Mouse (Mus musculus) spleen, postnatal 4 days (tissue): ENCODE results near the gene Ero1l.

Experiments
- DNase-seq, 2 experiments: peaks; one replicate each; pipeline ENCODE4 v3.0.0; 2022; ENCODE audit warnings: low spot score in 2 of 2

Ero1l gene

GRCm38 (mm10) chr14:45305852-45306251, 12.7 kb downstream of the Ero1l start:
- DNase-seq: no peak

DNA sequence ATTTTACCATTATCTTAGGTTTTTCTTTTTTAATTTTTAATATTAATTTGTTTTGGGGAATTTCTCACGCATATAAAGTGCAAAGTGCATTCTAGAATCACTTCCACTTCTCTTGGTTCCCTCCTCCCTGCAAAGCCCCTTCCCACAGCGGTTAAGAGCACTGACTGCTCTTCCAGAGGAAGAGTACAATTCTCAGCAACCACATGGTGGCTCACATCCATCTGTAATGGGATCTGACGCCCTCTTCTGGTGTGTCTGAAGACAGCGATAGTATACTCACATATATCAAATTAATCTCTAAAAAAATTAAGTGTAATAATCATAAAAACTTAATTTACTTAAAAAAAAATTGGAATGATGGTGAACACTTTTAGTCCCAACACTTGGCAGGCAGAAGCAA, 14.2 kb downstream of the Ero1l start:
- DNase-seq: no peak

- DNase-seq: no peak
Measured at GRCm38 (mm10) chr14:45303939-45304338, 14.6 kb downstream of the Ero1l start.

GRCm38 (mm10) chr14:45291608-45292007, 27.0 kb downstream of the Ero1l start:
- no peak for DNase-seq

DNA sequence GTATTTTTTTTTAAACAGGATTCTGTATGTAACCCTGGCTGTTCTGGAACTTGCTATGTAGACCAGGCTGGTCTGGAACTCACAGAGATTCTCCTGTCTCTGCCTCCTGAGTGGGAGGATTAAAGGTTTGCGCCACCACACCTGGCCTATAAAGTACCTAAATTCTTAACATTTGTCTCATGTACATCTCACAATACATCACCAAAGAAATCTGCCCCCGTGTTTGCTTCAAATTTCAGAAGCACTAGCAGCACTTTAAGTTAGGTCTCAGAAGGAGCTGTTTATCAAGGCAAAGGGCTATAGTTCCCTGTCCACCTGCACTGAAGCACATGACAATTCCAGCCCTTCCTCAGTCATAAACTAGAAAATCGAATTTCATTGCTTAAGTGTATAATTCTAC, 36.5 kb downstream of the Ero1l start:
- DNase-seq: no peak

GRCm38 (mm10) chr14:45275816-45276215, 42.8 kb downstream of the Ero1l start:
- DNase-seq: no peak

- DNase-seq: no peak
Measured at GRCm38 (mm10) chr14:45263831-45264592, 54.6 kb downstream of the Ero1l start.

GRCm38 (mm10) chr14:45251548-45252076, 67.0 kb downstream of the Ero1l start:
- no peak for DNase-seq

GRCm38 (mm10) chr14:45241613-45242012, 77.0 kb downstream of the Ero1l start:
- no peak for DNase-seq

GRCm38 (mm10) chr14:45239042-45239441, 79.5 kb downstream of the Ero1l start:
- DNase-seq: no peak
